Mouse (Mus musculus): ENCODE results near the gene Wdr25.

DNA sequence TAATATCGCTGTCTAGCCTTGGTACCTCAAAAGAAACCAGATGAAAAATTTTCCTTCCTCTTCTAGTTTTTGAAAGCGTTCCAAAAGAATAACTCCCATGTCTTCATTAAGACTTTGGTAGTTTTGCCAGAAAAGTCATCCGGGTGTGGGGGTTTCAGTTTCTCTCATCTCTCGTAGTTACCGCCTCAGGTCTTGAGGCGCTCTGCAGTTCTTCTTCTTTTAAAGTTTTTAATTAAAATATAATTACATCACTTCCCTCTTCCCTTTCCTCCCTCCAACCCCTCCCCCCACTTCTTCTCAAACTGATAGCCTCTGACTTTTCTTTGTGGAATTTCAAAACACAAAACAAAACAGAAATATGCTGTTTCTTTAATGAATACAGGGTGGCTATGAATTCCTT, 180.7 kb downstream of the Wdr25 start:
- TF ChIP-seq GATA1 (IDR thresholded peaks at IDR 0.05; ENCODE audit: low read length) (no peak), TAL1 (IDR thresholded peaks at IDR 0.05; ENCODE audit: low read length) (no peak)

All from erythroblast, embryonic 14.5 days (primary cell).